Mouse (Mus musculus) heart, postnatal 0 days (tissue): ENCODE measurements around the gene Rnf157. TPM values are rescaled to one million over a fixed set of nuclear protein-coding genes. Genes with fewer than 3 reads are reported as not detected.

Experiments
- ATAC-seq: fragments of 200-750 bp; cut with Nextera tagmentation; 2 replicates; pipeline ENCODE4 v1.8.0; 2017; ENCODE audit warnings: low read depth, moderate number of reproducible peaks, moderate library complexity; ENCODE audit not compliant: insufficient read depth
- DNase-seq: peaks from one replicate; pipeline ENCODE4 v3.0.0-alpha.2; 2016; ENCODE audit warnings: low spot score
- H3K27ac ChIP-seq: fragments of 300-500 bp; sonication (generic); 2 replicates; pipeline ENCODE4 v1.5.1; 2014; ENCODE audit warnings: low read depth, mild to moderate bottlenecking
- H3K27me3 ChIP-seq: fragments of 300-500 bp; sonication (generic); 2 replicates; pipeline ENCODE4 v1.6.1; 2014; ENCODE audit warnings: low read length, mixed read lengths; ENCODE audit not compliant: control insufficient read depth, insufficient read depth
- H3K36me3 ChIP-seq: fragments of 300-500 bp; sonication (generic); replicated peaks from 2 replicates; pipeline ENCODE4 v1.6.1; 2014; ENCODE audit warnings: low read length, mixed read lengths; ENCODE audit not compliant: control insufficient read depth, insufficient read depth
- H3K4me1 ChIP-seq: fragments of 300-500 bp; sonication (generic); 2 replicates; pipeline ENCODE4 v1.6.1; 2014; ENCODE audit warnings: antibody characterized with exemption; ENCODE audit not compliant: control insufficient read depth, insufficient read depth
- H3K4me2 ChIP-seq: fragments of 300-500 bp; sonication (generic); 2 replicates; pipeline ENCODE4 v1.6.1; 2014; ENCODE audit warnings: low read depth, mild to moderate bottlenecking, low read length, moderate library complexity
- H3K4me3 ChIP-seq: fragments of 300-500 bp; sonication (generic); 2 replicates; pipeline ENCODE4 v1.5.1; 2014; ENCODE audit warnings: low read depth, low read length
- H3K9ac ChIP-seq: fragments of 300-500 bp; sonication (generic); replicated peaks from 2 replicates; pipeline ENCODE4 v1.6.1; 2014; ENCODE audit warnings: low read depth, low read length, mixed read lengths
- H3K9me3 ChIP-seq: fragments of 300-500 bp; sonication (generic); replicated peaks from 2 replicates; pipeline ENCODE4 v1.6.1; 2016; ENCODE audit warnings: low read length; ENCODE audit not compliant: control insufficient read depth
- CTCF ChIP-seq: IDR thresholded peaks from 2 replicates; pipeline ENCODE4 v1.5.1; 2016; ENCODE audit warnings: antibody characterized with exemption, control low read depth, low read depth
- EP300 ChIP-seq: IDR thresholded peaks from 2 replicates; pipeline ENCODE4 v1.6.1; 2016; ENCODE audit warnings: antibody characterized with exemption, low read depth
- WGBS: fragments of 180-500 bp; shearing (Covaris S2); extraction: QIAGEN DNeasy Blood & Tissue Kit; methylation state at CpG from one replicate; pipeline ENCODE4 v1.1.7; 2014; 5-methylcytosine and 5-hydroxymethylcytosine counted together
- polyA plus RNA-seq: library from polyadenylated mRNA; unstranded; fragments of >200 nt; fragmentation: Nextera tagmentation; extraction: Ambion mirVana; gene quantifications from 2 replicates; pipeline ENCODE4 v1.2.1, GENCODE M21; 2015
- total RNA-seq: library from RNA; depleted of rRNA; stranded (reverse); fragments of >200 nt; gene quantifications from 2 replicates; pipeline ENCODE4 v1.2.3, GENCODE M21; 2014; ENCODE audit warnings: low replicate concordance

The Rnf157 gene
- total and polyA plus RNA-seq, 2 experiments from 2014 or later, result 3.5 to 10.8 TPM

DNA sequence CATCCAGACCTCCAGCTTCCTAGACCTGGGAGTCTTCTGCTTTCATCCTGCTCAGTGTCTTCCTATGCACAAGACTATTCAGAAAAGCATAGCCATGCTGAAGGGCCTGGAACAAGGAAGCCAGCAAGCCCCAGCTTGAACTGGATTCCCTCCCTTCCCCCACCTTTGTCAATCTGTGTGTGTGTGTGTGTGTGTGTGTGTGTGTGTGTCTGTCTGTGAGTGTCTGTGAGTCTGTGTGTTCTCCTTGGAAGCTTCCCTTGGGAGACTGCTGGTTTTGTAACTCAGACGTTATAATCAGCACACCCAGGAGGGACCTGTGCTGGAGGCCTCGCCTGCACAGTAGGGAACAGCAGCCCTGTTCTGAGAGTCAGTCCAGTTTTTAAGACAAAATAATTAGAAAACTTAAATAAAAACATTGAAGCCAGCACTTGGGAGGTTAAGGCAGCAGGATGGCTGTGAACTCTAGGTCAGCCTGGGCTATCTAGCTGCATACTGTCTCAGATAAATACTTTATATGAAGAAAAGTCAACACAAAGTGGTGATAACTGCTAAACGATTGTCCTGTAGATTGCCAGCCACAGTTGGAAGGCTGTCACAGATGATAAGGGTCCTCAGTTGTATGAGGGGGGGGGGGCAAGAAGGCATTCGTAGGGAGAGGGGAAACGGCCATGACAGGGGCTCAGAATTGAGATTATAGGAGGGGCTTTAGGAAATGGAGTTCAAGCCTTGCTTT is 23.3 kb upstream of the Rnf157 start:
- ATAC-seq, result no peak
- 0 out of 2 replicates have a peak overlapping the region, but pooled peaks have one; percentile 32 for H3K9ac ChIP-seq
- WGBS, result 17% methylated on average over 5 of the region's 5 CpGs
- DNase-seq, result no peak
- H3K4me1 ChIP-seq, result peaks cover 37% of the 10 kb centered on the region
- H3K4me2 ChIP-seq, result peak overlapping the region; percentile 82
- no peaks in the 10 kb centered on the region for H3K27me3 ChIP-seq
- H3K9me3 ChIP-seq, result no peaks in the 10 kb centered on the region
- H3K27ac ChIP-seq, result peak overlapping the region; percentile 77
- H3K36me3 ChIP-seq, result peaks cover 19% of the 10 kb centered on the region
- H3K4me3 ChIP-seq, result 0 out of 2 replicates have a peak overlapping the region, but pooled peaks have one; percentile 73
- TF ChIP-seq EP300, result no peak

DNA sequence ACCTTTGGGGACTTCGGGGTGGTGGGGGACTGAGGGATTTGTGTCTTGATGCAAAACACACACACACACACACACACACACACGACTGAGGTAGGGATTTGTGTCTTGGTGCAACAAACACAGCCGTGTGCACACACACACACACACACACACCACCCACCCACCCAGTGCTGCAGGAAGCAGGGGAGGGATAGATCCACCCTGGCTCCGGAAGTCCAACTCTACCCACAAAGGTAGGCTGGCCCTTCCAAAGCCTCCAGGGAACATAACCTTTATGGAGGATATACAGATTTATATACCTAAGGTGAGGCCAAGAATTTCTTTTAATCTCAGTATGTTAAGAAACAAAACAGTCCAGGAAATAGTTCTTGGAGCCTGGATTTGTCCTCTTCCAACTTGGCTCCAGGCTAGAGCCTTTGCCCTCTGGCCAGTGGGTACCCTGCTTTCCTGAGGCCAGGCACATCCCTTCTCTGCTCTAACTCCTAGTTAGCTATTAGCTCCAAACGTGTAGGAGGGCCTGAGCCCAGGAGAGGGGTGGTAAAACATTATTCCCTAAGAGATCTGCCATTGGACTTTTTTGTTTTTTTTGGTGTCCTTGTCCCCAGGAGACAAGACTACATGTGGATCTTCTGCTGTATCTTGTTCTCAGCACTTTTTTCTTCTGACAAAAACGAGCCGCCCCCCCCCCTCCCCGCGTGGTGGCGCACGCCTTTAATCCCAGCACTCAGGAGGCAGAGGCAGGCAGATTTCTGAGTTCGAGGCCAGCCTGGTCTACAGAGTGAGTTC is 22.3 kb upstream of the Rnf157 start:
- Histone ChIP-seq H3K27me3 (no peaks in the 10 kb centered on the region), H3K4me2 (peak overlapping the region; percentile 82), H3K9ac (peak overlapping the region; percentile 95), H3K4me1 (peaks cover 32% of the 10 kb centered on the region), H3K9me3 (no peaks in the 10 kb centered on the region), H3K27ac (peak overlapping the region; percentile 90), H3K4me3 (peak overlapping the region; percentile 73), H3K36me3 (peaks cover 19% of the 10 kb centered on the region)
- DNase-seq, result no peak
- ATAC-seq, result no peak
- WGBS, result 47% methylated on average over 12 of the region's 12 CpGs
- TF ChIP-seq EP300 (no peak), CTCF (no peak)

DNA sequence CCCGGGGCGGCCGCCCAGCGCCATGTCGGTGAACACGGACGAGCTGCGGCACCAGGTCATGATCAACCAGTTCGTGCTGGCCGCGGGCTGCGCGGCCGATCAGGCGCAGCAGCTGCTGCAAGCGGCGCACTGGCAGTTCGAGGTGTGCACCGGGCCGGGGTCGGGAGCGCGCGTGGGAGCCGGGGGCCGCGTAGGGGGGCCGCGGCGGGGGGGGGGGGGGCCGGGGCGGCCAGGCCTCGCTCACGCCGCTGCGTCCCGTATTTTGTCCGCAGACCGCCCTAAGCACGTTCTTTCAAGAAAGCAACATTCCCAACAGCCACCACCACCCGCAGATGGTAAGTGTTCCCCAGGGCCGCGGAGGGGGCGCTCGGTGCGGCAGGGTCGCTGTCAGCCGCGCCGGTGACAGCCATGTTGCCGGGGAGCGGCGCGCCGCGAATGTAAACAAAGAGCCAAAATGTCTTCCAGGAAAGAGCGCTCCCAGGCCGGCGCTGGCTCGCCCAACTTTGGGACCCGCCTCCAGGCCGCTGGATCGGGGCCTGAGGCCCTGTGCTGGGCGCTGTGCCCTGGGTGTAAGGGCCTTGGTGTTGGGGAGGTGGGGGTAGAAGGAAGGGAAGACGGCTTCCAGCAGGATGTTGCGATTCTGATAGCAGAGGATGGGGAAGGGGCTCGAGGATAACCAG is 21.6 kb upstream of the Rnf157 start:
- H3K27ac ChIP-seq, result peak overlapping the region; percentile 90
- peak overlapping the region; percentile 73 for H3K4me3 ChIP-seq
- 2% methylated on average over 41 of the region's 67 CpGs for WGBS
- peak overlapping the region; percentile 82 for H3K4me2 ChIP-seq
- peaks cover 19% of the 10 kb centered on the region for H3K36me3 ChIP-seq
- TF ChIP-seq CTCF, result no peak
- no peak for TF ChIP-seq EP300
- ATAC-seq (peak; percentile 15; the same call in 1 of the 2 replicates), DNase-seq (peak; percentile 65)
- peak overlapping the region; percentile 95 for H3K9ac ChIP-seq
- H3K4me1 ChIP-seq, result peaks cover 34% of the 10 kb centered on the region
- no peaks in the 10 kb centered on the region for H3K27me3 ChIP-seq
- H3K9me3 ChIP-seq, result no peaks in the 10 kb centered on the region

DNA sequence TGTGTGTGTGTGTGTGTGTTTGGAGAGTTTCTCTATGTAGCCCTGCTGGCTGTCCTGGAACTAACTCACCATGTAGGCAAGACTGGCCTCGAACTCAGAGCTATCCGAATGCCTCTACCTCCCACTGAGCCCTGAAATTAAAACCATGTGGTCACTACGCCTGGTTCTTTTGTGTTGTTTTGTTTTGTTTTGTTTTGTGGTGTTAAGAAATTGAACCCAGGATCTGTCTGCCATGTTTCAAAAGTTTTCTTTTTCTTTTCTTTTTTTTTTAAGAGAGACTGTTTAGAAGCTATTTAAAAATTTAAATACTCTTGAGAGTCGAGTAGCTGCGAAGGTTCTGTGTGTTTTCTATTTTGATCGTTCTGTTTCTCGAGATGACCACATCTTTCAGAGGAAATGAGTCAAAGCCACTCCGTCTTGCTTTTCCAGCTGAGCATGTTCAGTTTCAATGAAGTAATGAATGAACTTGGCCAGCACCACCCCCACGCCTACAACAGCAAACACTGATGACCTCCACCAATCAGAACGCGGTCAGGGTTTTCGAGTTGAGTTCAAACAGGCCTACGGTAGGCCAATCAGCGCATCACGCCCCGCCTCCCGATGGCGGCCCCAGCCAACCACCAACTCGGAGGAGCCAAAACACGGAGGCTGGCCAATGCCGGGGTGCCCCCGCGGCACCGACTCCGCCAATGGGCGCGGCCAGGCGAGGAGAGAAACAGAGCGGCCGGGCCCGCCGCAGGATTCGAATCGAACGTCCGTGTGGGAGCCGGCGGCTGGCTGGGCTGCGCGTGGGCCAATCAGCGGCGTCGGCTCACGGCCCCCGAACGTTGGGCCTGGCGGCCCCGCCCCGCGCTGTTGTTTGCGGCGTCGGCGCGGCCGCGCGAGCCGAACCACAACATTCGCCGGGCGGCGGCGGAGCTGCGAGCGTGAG is 20.8 kb upstream of the Rnf157 start, which contains the start of gene Ubald2:
TSS of gene Ubald2 (plus strand) at position 739 of the 931 bp plus-strand sequence.
- Histone ChIP-seq H3K4me3 (peak within 1 kb of the TSS; percentile 73), H3K4me2 (peak within 1 kb of the TSS; percentile 82), H3K9ac (peak within 1 kb of the TSS; percentile 95), H3K9me3 (no peaks in the 10 kb centered on the region), H3K27ac (peak within 1 kb of the TSS; percentile 90), H3K27me3 (no peaks in the 10 kb centered on the region), H3K36me3 (peaks cover 13% of the 10 kb centered on the region; the same call in 1 of the 2 replicates), H3K4me1 (peaks cover 35% of the 10 kb centered on the region)
- WGBS, result 3% methylated on average over 66 of the region's 66 CpGs
- ATAC-seq, result peak; percentile 96
- DNase-seq, result peak; percentile 99
- TF ChIP-seq CTCF (no peak), EP300 (no peak)
